Mouse (Mus musculus): ENCODE results near the gene Ell2. TPM values are rescaled to one million over a fixed set of nuclear protein-coding genes. Genes with fewer than 3 reads are reported as not detected.

Ell2 gene
- total RNA-seq, 1 experiment from 2014 or later = 34.9 TPM

DNA sequence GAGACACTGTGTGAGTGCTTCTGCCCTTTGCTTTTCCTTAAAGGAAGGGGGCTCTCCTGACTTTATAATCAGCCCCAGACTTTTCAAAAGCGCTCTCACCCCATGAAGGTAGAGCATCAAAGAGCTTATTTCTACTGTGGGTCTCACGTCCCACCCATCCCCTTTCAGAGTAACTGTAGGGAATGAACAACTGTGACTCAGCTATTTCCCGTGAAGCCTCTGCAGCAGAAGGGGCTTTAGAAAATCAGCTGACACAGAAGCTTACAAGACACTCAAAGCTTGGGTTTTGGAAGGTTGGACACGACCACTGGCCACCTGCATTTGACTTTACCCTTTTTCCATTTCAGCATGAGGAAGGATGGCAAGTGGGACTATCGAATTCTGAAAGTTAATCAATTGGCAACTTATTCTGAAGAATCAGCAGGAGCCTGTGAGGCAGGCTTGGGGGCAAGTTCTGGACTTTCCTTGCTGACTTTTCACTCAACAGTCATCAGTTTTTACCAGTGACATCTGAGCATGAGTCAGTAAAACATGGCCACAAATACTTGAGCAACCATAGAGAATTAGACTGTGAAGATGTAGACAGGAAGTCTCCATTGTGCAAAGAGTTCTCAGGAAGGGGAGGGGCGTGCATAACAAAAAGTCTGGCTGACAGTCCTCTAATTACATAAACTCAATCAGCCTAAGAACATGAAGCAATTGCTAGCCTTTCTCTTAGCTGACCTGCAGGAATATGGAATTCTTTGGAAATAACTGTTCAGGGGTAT, 87.5 kb downstream of the Ell2 start:
- ATAC-seq (ENCODE audit: extremely low read depth, insufficient number of reproducible peaks, low FRiP score, poor library complexity, severe bottlenecking) = peak; percentile 45

DNA sequence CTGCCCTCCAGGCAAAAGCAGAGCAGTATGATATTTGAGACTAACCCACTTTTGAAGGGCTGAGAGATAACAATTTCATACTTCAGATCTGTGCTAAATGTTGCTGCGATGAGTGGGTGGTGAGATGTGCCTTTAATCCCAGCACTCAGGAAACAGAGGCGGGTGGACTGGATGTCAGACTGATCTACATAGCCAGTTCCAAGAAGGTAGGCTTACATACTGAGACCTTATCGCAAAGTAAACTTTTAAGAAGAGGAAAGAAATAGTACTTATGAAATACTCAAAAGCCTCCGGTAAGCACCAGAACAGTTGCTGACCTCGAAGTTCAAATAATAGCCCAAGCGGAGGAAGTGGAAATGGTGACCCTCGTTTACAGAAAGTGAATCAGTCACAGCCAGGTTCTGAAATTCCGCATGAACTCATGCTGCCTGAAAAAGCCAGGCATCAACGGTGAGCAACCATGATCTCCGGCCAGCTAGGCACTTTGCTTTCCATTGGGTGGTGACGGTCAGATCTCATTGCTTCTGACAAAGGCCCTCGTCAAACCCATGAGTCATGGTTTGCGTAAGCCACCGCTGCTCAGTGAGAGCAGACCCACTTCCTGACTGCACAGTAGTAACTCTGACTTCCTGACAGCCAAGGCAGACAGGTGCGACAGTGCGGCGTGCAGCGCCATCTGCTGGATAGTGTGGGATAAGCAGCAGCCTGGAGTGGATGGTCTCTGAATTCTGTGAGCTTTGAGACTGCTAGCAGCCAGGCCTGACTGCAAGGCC, 91.0 kb downstream of the Ell2 start:
- ATAC-seq (ENCODE audit: extremely low read depth, insufficient number of reproducible peaks, low FRiP score, poor library complexity, severe bottlenecking) = peak; percentile 89

DNA sequence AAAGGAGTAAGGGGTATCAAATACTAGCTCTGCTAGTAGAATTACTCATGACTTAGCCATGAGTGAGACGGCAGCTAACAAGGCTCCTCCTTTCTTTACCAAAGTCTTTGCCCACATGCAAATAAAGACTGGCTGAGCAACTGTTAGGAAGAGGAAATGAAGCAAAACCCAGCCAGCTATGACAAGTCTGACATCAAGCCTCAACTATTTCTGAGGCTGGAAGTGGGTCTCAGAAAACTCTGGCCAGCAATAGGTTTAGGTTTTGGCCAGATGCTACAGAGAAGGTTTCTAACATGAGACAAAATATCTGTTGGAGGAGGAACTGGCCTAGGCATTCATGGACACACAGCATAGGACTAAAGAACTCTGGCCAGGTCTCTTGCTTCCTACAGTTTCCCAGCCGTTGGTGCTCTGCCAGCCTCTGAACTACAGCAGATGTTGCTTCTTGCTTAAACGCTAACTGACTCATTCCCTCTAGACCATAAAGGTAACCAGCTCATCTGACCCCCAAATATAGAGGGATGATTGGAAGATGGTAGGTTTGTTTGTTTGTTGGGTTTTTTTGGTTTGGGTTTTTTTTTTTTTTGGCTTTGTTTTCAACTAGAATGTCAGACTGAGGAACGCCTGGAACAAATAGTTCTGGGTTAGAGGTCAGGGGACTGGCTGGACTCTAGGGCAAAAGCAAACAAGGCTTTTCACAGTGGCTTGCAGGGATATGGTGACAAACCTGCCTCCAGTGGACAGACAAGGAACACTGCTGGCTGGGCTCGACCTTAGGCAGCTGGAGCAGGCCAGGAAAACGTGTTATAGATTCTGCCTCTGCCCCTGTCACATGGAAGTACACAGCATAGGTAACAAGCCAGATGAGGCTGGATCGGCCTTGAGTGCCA, 92.1 kb downstream of the Ell2 start:
- ATAC-seq (ENCODE audit: extremely low read depth, insufficient number of reproducible peaks, low FRiP score, poor library complexity, severe bottlenecking) = peak; percentile 25; the same call in 1 of the 2 replicates

DNA sequence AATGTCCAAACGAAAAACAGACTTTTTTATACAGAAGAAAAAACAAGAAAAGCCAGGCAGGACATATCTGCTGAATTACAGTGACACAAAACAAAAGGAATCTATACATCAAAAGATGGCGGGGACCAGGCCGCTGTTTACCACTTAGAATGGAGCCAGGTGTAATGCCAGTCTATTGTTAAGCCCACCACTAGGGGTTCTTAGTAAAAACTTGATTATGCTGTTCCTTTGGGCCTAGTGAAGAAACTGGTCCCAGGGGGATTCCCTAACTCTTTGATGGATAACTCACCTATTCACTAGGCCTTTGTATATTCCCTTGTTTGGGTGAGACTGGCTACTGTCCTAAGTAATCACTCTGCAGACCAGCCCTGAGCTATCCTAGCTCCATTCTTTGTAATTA, 92.9 kb downstream of the Ell2 start:
- ATAC-seq (ENCODE audit: extremely low read depth, insufficient number of reproducible peaks, low FRiP score, poor library complexity, severe bottlenecking) = no peak

DNA sequence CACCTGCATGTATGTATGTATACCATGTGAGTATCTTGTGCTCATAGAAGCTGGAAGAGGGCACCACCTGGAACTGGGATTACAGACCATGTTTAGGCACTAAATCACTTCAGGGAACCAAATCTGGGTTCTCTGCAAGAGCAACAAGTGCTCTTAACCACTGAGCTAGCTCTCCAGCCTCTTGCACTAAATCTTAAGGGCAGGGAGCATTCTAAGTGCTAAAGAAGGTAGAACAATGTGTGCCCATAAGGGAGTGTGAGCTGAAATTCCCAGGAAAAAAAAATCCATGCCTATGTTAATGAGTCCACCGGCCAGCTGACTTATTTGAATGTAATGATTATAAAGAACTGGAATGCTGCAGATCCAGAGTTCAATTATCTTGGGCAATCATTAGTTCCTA, 101.4 kb downstream of the Ell2 start:
- no peak for ATAC-seq (ENCODE audit: extremely low read depth, insufficient number of reproducible peaks, low FRiP score, poor library complexity, severe bottlenecking)

GRCm38 (mm10) chr13:75809957-75810356, 103.4 kb downstream of the Ell2 start:
- ATAC-seq (ENCODE audit: extremely low read depth, insufficient number of reproducible peaks, low FRiP score, poor library complexity, severe bottlenecking) = no peak

DNA sequence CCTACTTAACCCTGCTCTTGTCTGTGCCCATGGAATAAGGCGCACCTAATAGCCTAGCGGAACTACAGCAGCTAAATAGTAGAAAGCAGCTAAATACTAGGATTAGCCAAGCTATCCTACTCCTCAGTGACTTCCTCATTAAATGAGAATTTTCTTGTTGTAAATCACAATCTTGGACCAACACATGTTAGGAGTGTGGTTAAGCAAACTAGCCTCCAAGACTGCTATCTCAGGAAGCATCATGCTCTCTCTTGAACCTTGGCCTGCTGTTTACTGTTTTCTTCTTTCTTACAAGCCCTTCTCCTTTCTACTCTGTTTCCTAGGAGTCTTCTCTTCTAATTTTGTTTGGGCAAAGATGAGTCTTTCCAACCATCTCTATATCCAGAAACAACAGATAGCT, 110.6 kb downstream of the Ell2 start:
- no peak for ATAC-seq (ENCODE audit: extremely low read depth, insufficient number of reproducible peaks, low FRiP score, poor library complexity, severe bottlenecking)

GRCm38 (mm10) chr13:75818486-75818885, 111.9 kb downstream of the Ell2 start:
- ATAC-seq (ENCODE audit: extremely low read depth, insufficient number of reproducible peaks, low FRiP score, poor library complexity, severe bottlenecking) = no peak

- ATAC-seq (ENCODE audit: extremely low read depth, insufficient number of reproducible peaks, low FRiP score, poor library complexity, severe bottlenecking) = no peak
These were observed 112.6 kb downstream of the Ell2 start for GRCm38 (mm10) chr13:75818945-75819706.

- peak; percentile 58 for ATAC-seq (ENCODE audit: extremely low read depth, insufficient number of reproducible peaks, low FRiP score, poor library complexity, severe bottlenecking)
These were observed 113.3 kb downstream of the Ell2 start for GRCm38 (mm10) chr13:75819898-75820297.

Other genes starting within 250 kb of the Ell2 start
- 96.4 and 107 TPM in 2 replicates for gene Glrx, start 133.1 kb downstream of the Ell2 start, total RNA-seq (2017)
- gene Rhobtb3, start 237.2 kb downstream of the Ell2 start, total RNA-seq (2017) = 0.23 TPM in 1 of 2 replicates, not detected in the other